In genomic region chr2:61406104-61406751, GRCm38 (mm10) we compare ENCODE assay signal across 24 mouse cellular contexts.
DNase-seq lines count a peak whose midpoint lies in the region; ATAC-seq and TF ChIP-seq lines count a peak whose summit lies in the region.
"Had no signal": no experiment of that assay in that cellular context is flagged by ENCODE, and none has a peak within 500 bp of the region (broad histone marks: within the 10 kb centered on the region; RNA-seq: fewer than 3 reads in every experiment).

No protein-coding gene starts in this region.

- H3K79me2 ChIP-seq in CH12.LX (replicated peaks; ENCODE audit: control insufficient read depth, extremely low read depth, insufficient read depth, poor library complexity, severe bottlenecking), result no peaks in the 10 kb centered on the region

- no peak for TF ChIP-seq RAD21 in CH12.LX (IDR thresholded peaks at IDR 0.05; ENCODE audit: low read depth, low read length)

- dilution Hi-C loops in CH12.LX (cut with MboI; ENCODE audit: extremely low pct_ligation_motif_present, extremely low pct_unique_long_range_greater_than_20kb, low sequenced_read_pairs), result no loop called here

- H3K27ac ChIP-seq in CH12.LX (ENCODE audit: insufficient read depth, low read depth), result no peak overlapping the region
- no peak overlapping the region for H3K27ac ChIP-seq in midbrain, embryonic 16.5 days (ENCODE audit: low read length)
- H3K27ac ChIP-seq in embryonic facial prominence, embryonic 10.5 days (replicated peaks), result no peak overlapping the region
- no peak overlapping the region for H3K27ac ChIP-seq in heart, embryonic 11.5 days (ENCODE audit: low read depth, low read length)
- H3K27ac ChIP-seq: embryonic facial prominence, embryonic 13.5 days; embryonic facial prominence, embryonic 15.5 days; forebrain, embryonic 10.5 days; forebrain, embryonic 12.5 days had no signal

- in situ Hi-C loops in CH12.LX (cut with MboI; ENCODE audit: low pct_ligation_motif_present, low pct_unique_long_range_greater_than_20kb, low sequenced_read_pairs), result no loop called here

- no peak for TF ChIP-seq POLR2A in CH12.LX (IDR thresholded peaks at IDR 0.05; ENCODE audit: low read depth, low read length)

- H3K4me3 ChIP-seq in CH12.LX (replicated peaks in 1 of 3; ENCODE audit: low read depth in 2 of 3, low read length in 2 of 3, poor library complexity in 1 of 3), result no peak overlapping the region
- H3K4me3 ChIP-seq in midbrain, embryonic 16.5 days (ENCODE audit: low read depth, low read length), result no peak overlapping the region
- H3K4me3 ChIP-seq in embryonic facial prominence, embryonic 10.5 days, result no peak overlapping the region
- no peak overlapping the region for H3K4me3 ChIP-seq in heart, embryonic 11.5 days (ENCODE audit: low read depth, low read length)
- H3K4me3 ChIP-seq: embryonic facial prominence, embryonic 13.5 days; embryonic facial prominence, embryonic 15.5 days; erythroblast, embryonic 14.5 days; forebrain, embryonic 10.5 days; forebrain, embryonic 12.5 days had no signal

- no peaks in the 10 kb centered on the region for H3K36me3 ChIP-seq in CH12.LX (replicated peaks in 1 of 2; ENCODE audit: control insufficient read depth in 1 of 2, insufficient read depth in 1 of 2, low read length in 1 of 2)
- H3K36me3 ChIP-seq in midbrain, embryonic 16.5 days (ENCODE audit: control insufficient read depth, insufficient read depth, low read length), result no peaks in the 10 kb centered on the region
- H3K36me3 ChIP-seq in embryonic facial prominence, embryonic 10.5 days (replicated peaks), result no peaks in the 10 kb centered on the region
- no peaks in the 10 kb centered on the region for H3K36me3 ChIP-seq in heart, embryonic 11.5 days (ENCODE audit: control insufficient read depth, insufficient read depth, low read length)
- H3K36me3 ChIP-seq: embryonic facial prominence, embryonic 13.5 days; embryonic facial prominence, embryonic 15.5 days; forebrain, embryonic 10.5 days; forebrain, embryonic 12.5 days had no signal

- peak overlapping the region; percentile 51 for H3K4me2 ChIP-seq in CH12.LX (ENCODE audit: insufficient read depth, low read depth, poor library complexity, severe bottlenecking)
- H3K4me2 ChIP-seq in midbrain, embryonic 16.5 days (ENCODE audit: low read length), result no peak overlapping the region
- no peak overlapping the region for H3K4me2 ChIP-seq in heart, embryonic 11.5 days
- H3K4me2 ChIP-seq: embryonic facial prominence, embryonic 13.5 days; embryonic facial prominence, embryonic 15.5 days; forebrain, embryonic 12.5 days had no signal

- H3K27me3 ChIP-seq in CH12.LX (replicated peaks), result no peaks in the 10 kb centered on the region
- H3K27me3 ChIP-seq in midbrain, embryonic 16.5 days (ENCODE audit: control insufficient read depth, insufficient read depth, low read depth, low read length), result no peaks in the 10 kb centered on the region
- H3K27me3 ChIP-seq in embryonic facial prominence, embryonic 10.5 days (replicated peaks; ENCODE audit: low read depth, poor library complexity, severe bottlenecking), result no peaks in the 10 kb centered on the region
- no peaks in the 10 kb centered on the region for H3K27me3 ChIP-seq in heart, embryonic 11.5 days (ENCODE audit: control insufficient read depth, insufficient read depth, low read length)
- H3K27me3 ChIP-seq: embryonic facial prominence, embryonic 13.5 days; embryonic facial prominence, embryonic 15.5 days; Patski had no signal

- peak; percentile 58 for TF ChIP-seq EP300 in CH12.LX (IDR thresholded peaks at IDR 0.05; ENCODE audit: low read length)

- ATAC-seq in midbrain, embryonic 16.5 days, result no peak
- ATAC-seq in heart, embryonic 11.5 days (replicated peaks; ENCODE audit: insufficient number of reproducible peaks, low FRiP score, low TSS enrichment), result no peak
- ATAC-seq: forebrain, embryonic 14.5 days; forebrain, embryonic 16.5 days; Patski had no signal

- WGBS in midbrain, embryonic 16.5 days, result 89% methylated on average over 8 of the region's 8 CpGs
- WGBS in embryonic facial prominence, embryonic 10.5 days, result 88% methylated on average over 8 of the region's 8 CpGs
- WGBS in heart, embryonic 11.5 days (ENCODE audit: insufficient replicate concordance), result 76% methylated on average over 8 of the region's 8 CpGs

- peaks cover 7 to 29% of the 10 kb centered on the region in 2 experiments for H3K4me1 ChIP-seq in CH12.LX (ENCODE audit: control insufficient read depth in 1 of 2, insufficient read depth in 2 of 2)
- H3K4me1 ChIP-seq in midbrain, embryonic 16.5 days (ENCODE audit: control insufficient read depth, insufficient read depth, low read length), result peaks cover 10% of the 10 kb centered on the region
- peaks cover 27% of the 10 kb centered on the region for H3K4me1 ChIP-seq in embryonic facial prominence, embryonic 10.5 days
- H3K4me1 ChIP-seq in heart, embryonic 11.5 days (ENCODE audit: control insufficient read depth, insufficient read depth, low read length), result peaks cover 9% of the 10 kb centered on the region; the same call in 1 of the 2 replicates

- no peaks in the 10 kb centered on the region for H3K9me3 ChIP-seq in CH12.LX (replicated peaks; ENCODE audit: low read length)
- no peaks in the 10 kb centered on the region for H3K9me3 ChIP-seq in midbrain, embryonic 16.5 days (replicated peaks; ENCODE audit: control insufficient read depth, low read length, poor library complexity, severe bottlenecking)
- H3K9me3 ChIP-seq in embryonic facial prominence, embryonic 10.5 days, result no peaks in the 10 kb centered on the region
- no peaks in the 10 kb centered on the region for H3K9me3 ChIP-seq in heart, embryonic 11.5 days (replicated peaks; ENCODE audit: control insufficient read depth, low read length)
- H3K9me3 ChIP-seq: embryonic facial prominence, embryonic 13.5 days; embryonic facial prominence, embryonic 15.5 days; forebrain, embryonic 10.5 days; forebrain, embryonic 12.5 days had no signal

- TF ChIP-seq CTCF in CH12.LX (conservative IDR thresholded peaks at IDR 0.05 in 1 of 2, IDR thresholded peaks at IDR 0.05 in 1 of 2; ENCODE audit: low read depth in 2 of 2, low read length in 2 of 2), result no peak

- DNase-seq in 3T3-L1 (ENCODE audit: low read depth, low spot score) (peak; percentile 33), CH12.LX (ENCODE audit: extremely low read depth) (peak; percentile 22)
- DNase-seq in CD4-positive, CD25-positive, alpha-beta regulatory T cell, adult 2 months (ENCODE audit: low read depth, low spot score), result peak; percentile 11
- peak; percentile 38 for DNase-seq in induced T-regulatory cell, adult 2 months (ENCODE audit: low read depth)
- DNase-seq in layer of hippocampus, postnatal 25 days (ENCODE audit: extremely low spot score in 1 of 2, low spot score in 1 of 2), result no peak
- no peak for DNase-seq in embryonic facial prominence, embryonic 10.5 days (ENCODE audit: low spot score)
- DNase-seq: adrenal gland, adult 8-10 months; adrenal gland, postnatal 14 days; adrenal gland, postnatal 36 days; cerebellum, adult 11-12 months; cerebellum, adult 2 months; cerebellum, adult 9-10 months; cerebellum, postnatal 10 days; cerebellum, postnatal 25 days had no signal

- H3K9ac ChIP-seq in CH12.LX (ENCODE audit: insufficient read depth, low read depth), result no peak overlapping the region
- no peak overlapping the region for H3K9ac ChIP-seq in midbrain, embryonic 16.5 days (ENCODE audit: low read depth, low read length)
- H3K9ac ChIP-seq in heart, embryonic 11.5 days (ENCODE audit: low read depth, low read length), result no peak overlapping the region
- H3K9ac ChIP-seq: embryonic facial prominence, embryonic 13.5 days; embryonic facial prominence, embryonic 15.5 days; forebrain, embryonic 12.5 days had no signal

TF ChIP-seq in CH12.LX, 34 proteins besides CTCF, POLR2A, EP300 and RAD21:
- TF ChIP-seq MXI1 (IDR thresholded peaks at IDR 0.05; ENCODE audit: low read depth, low read length), result no peak
- no peak for TF ChIP-seq USF1 (IDR thresholded peaks at IDR 0.05; ENCODE audit: low read depth, low read length)
- TF ChIP-seq SIN3A (IDR thresholded peaks at IDR 0.05; ENCODE audit: low read length), result no peak
- no peak for TF ChIP-seq NELFE (IDR thresholded peaks at IDR 0.05; ENCODE audit: low read depth, low read length)
- no peak for TF ChIP-seq TBP (conservative IDR thresholded peaks at IDR 0.05; ENCODE audit: low read depth, low read length)
- no peak for TF ChIP-seq CHD2 (IDR thresholded peaks at IDR 0.05; ENCODE audit: low read length)
- TF ChIP-seq RCOR1 (conservative IDR thresholded peaks at IDR 0.05; ENCODE audit: low read depth, low read length), result no peak
- TF ChIP-seq ETS1 (conservative IDR thresholded peaks at IDR 0.05; ENCODE audit: low read depth, low read length), result peak; percentile 25; the same call in 1 of the 2 replicates
- TF ChIP-seq UBTF (IDR thresholded peaks at IDR 0.05; ENCODE audit: low read depth, low read length), result no peak
- no peak for TF ChIP-seq ZC3H11A (IDR thresholded peaks at IDR 0.05; ENCODE audit: low read depth, low read length)
- peak; percentile 83 for TF ChIP-seq IRF4 (IDR thresholded peaks at IDR 0.05; ENCODE audit: low read depth, low read length)
- TF ChIP-seq ZNF384 (IDR thresholded peaks at IDR 0.05; ENCODE audit: low read depth, low read length), result peak; percentile 72
- TF ChIP-seq POLR2AphosphoS2 (IDR thresholded peaks at IDR 0.05; ENCODE audit: low read depth, low read length), result no peak
- TF ChIP-seq MEF2A (IDR thresholded peaks at IDR 0.05; ENCODE audit: borderline replicate concordance, low read depth, low read length), result peak; percentile 89
- TF ChIP-seq JUND (conservative IDR thresholded peaks at IDR 0.05; ENCODE audit: low read depth, low read length), result peak; percentile 39
- no peak for TF ChIP-seq GABPA (IDR thresholded peaks at IDR 0.05; ENCODE audit: insufficient replicate concordance, low read depth, low read length)
- no peak for TF ChIP-seq HCFC1 (IDR thresholded peaks at IDR 0.05; ENCODE audit: low read depth, low read length)
- no peak for TF ChIP-seq BHLHE40 (IDR thresholded peaks at IDR 0.05; ENCODE audit: low read depth, low read length)

Comparison
In these comparisons a context has a peak if more than half of its experiments do, and no peak if none do; other contexts are left out.
1. DNase-seq: peak in 3T3-L1 (single experiment), CD4-positive, CD25-positive, alpha-beta regulatory T cell, adult 2 months (single experiment), CH12.LX (single experiment) and induced T-regulatory cell, adult 2 months (single experiment); none in layer of hippocampus, postnatal 25 days (0 of 2) and embryonic facial prominence, embryonic 10.5 days (single experiment).